Mouse (Mus musculus) MEL (cell line): ENCODE measurements at regions not wholly inside any gene's neighbourhood (a gene's known extent, or its start where the extent isn't known, plus 50 kb on each side); places are given as distances from the start of the nearest gene placed in this dataset.

Experiments
- DNase-seq: peaks from one replicate; pipeline ENCODE4 v3.0.0; 2011; ENCODE audit warnings: low read depth, low spot score
- H3K27ac ChIP-seq: 2 replicates; pipeline ENCODE4 v1.5.1; 2012; ENCODE audit warnings: low read depth, mild to moderate bottlenecking, control low read depth, low read length, moderate library complexity; ENCODE audit not compliant: control insufficient read depth
- H3K27me3 ChIP-seq, 2 experiments: fragments of 150-350 bp in 1 of 2; sonication (generic) in 1 of 2; 2 replicates each; pipeline ENCODE4 v1.6.1; 2012; ENCODE audit warnings: low read length in 2 of 2, mild to moderate bottlenecking in 2 of 2, improper control_type of control experiment in 1 of 2, moderate library complexity in 1 of 2; ENCODE audit not compliant: insufficient read depth in 2 of 2, control insufficient read depth in 1 of 2
- H3K36me3 ChIP-seq, 2 experiments: 2 replicates each; pipeline ENCODE4 v1.6.1; 2012 to 2014; ENCODE audit warnings: low read length in 2 of 2, improper control_type of control experiment in 1 of 2, inconsistent platforms in 1 of 2, mild to moderate bottlenecking in 1 of 2; ENCODE audit not compliant: insufficient read depth in 2 of 2, control insufficient read depth in 1 of 2
- H3K4me1 ChIP-seq, 2 experiments: fragments of 150-350 bp in 1 of 2; sonication (generic) in 1 of 2; 2 replicates each; pipeline ENCODE4 v1.6.1; 2012; ENCODE audit warnings: low read length in 2 of 2, improper control_type of control experiment in 1 of 2, mild to moderate bottlenecking in 1 of 2; ENCODE audit not compliant: insufficient read depth in 2 of 2, control insufficient read depth in 1 of 2
- H3K4me3 ChIP-seq, 2 experiments: fragments of 150-350 bp in 1 of 2; sonication (generic) in 1 of 2; 2 replicates each; pipeline ENCODE4 v1.5.1; 2012; ENCODE audit warnings: low read depth in 2 of 2, low read length in 2 of 2, mild to moderate bottlenecking in 2 of 2, moderate library complexity in 2 of 2, control low read depth in 1 of 2, improper control_type of control experiment in 1 of 2; ENCODE audit not compliant: control insufficient read depth in 1 of 2, insufficient read depth in 1 of 2
- H3K79me2 ChIP-seq: 2 replicates; pipeline ENCODE4 v1.6.1; 2012; ENCODE audit warnings: mild to moderate bottlenecking, low read length, moderate library complexity; ENCODE audit not compliant: control insufficient read depth, poor library complexity, insufficient read depth
- H3K9ac ChIP-seq: 2 replicates; pipeline ENCODE4 v1.6.1; 2012; ENCODE audit warnings: low read depth, mild to moderate bottlenecking, control low read depth, low read length, moderate library complexity; ENCODE audit not compliant: control insufficient read depth, poor library complexity, severe bottlenecking
- H3K9me3 ChIP-seq: fragments of 150-350 bp; sonication (generic); replicated peaks from 2 replicates; pipeline ENCODE4 v1.6.1; 2012; ENCODE audit warnings: mild to moderate bottlenecking, low read length, improper control_type of control experiment, moderate library complexity; ENCODE audit not compliant: insufficient read depth
- E2F4 ChIP-seq: IDR thresholded peaks from 2 replicates; pipeline ENCODE4 v1.6.1; 2011; ENCODE audit warnings: low read depth, low read length, improper control_type of control experiment, borderline replicate concordance
- ELF1 ChIP-seq: IDR thresholded peaks from 2 replicates; pipeline ENCODE4 v1.6.1; 2014; ENCODE audit warnings: low read depth, mild to moderate bottlenecking, inconsistent platforms, low read length, improper control_type of control experiment, moderate library complexity
- EP300 ChIP-seq, 2 experiments: IDR thresholded peaks; 2 replicates each; pipeline ENCODE4 v1.6.1; 2011; ENCODE audit warnings: improper control_type of control experiment in 2 of 2, low read length in 2 of 2, low read depth in 1 of 2, mild to moderate bottlenecking in 1 of 2
- GABPA ChIP-seq: IDR thresholded peaks from 2 replicates; pipeline ENCODE4 v1.6.1; 2012; ENCODE audit warnings: low read depth, mild to moderate bottlenecking, inconsistent platforms, low read length, improper control_type of control experiment, moderate library complexity
- MAZ ChIP-seq: IDR thresholded peaks from 2 replicates; pipeline ENCODE4 v1.6.1; 2012; ENCODE audit warnings: low read depth, mild to moderate bottlenecking, inconsistent platforms, low read length, improper control_type of control experiment
- MYB ChIP-seq: IDR thresholded peaks from 2 replicates; pipeline ENCODE4 v1.6.1; 2011; ENCODE audit warnings: mild to moderate bottlenecking, low read depth, low read length, improper control_type of control experiment
- MYC ChIP-seq: IDR thresholded peaks from 2 replicates; pipeline ENCODE4 v1.6.1; 2011; ENCODE audit warnings: low read depth, mild to moderate bottlenecking, low read length, improper control_type of control experiment, moderate library complexity
- RAD21 ChIP-seq: IDR thresholded peaks from 2 replicates; pipeline ENCODE4 v1.6.1; 2011; ENCODE audit warnings: mild to moderate bottlenecking, low read depth, low read length, improper control_type of control experiment
- RCOR1 ChIP-seq: IDR thresholded peaks from 2 replicates; pipeline ENCODE4 v1.6.1; 2012; ENCODE audit warnings: low read depth, mild to moderate bottlenecking, inconsistent platforms, low read length, improper control_type of control experiment
- SIN3A ChIP-seq: IDR thresholded peaks from 2 replicates; pipeline ENCODE4 v1.6.1; 2012; ENCODE audit warnings: low read length, improper control_type of control experiment, inconsistent platforms

DNA sequence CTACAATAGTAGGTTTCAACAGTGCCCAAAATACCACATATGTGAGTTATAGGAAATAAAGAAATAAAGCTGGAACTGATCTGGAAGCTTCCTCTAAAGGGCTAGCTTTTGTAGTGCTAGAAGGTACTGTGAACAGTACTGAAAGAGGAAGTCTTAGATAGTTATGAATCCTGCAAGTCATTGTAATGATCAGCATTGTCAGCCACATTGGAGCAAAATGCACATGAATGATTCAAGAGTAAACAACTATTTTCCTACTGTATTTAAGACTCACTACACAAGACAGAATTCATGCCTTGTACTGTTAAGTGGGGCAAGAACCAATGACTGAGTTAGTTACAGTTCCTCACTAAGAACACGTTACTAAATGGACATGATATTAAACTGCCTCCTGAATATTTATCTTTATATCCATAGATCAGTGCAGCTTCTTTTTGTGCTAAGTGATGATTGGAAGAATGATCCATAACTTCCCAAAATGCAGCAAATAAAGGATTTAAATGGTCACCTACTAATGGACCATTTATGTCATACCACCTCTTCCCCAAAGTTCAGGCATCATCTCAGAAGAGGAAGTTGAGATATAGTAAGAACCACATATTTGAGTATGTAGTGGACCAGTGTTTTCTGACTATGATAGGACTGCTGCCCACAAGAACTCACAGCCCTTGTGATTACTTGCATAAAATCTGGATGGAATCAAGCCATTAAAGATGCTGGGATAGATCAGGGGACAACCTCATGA is 449.8 kb downstream of the Wdr20rt start:
- DNase-seq: peak; percentile 79
- TF ChIP-seq GABPA (no peak), EP300 (IDR thresholded peaks at IDR 0.05; ENCODE audit: low read depth in 1 of 2, low read length in 2 of 2) (peak in 1 of 2 experiments; percentile 75; a peak in 2 of 4 replicates), RCOR1 (0 out of 2 replicates have a peak, but pooled peaks have one; percentile 11), MYB (no peak)
- Histone ChIP-seq H3K27ac (no peak overlapping the region), H3K9me3 (no peaks in the 10 kb centered on the region), H3K9ac (no peak overlapping the region), H3K36me3 (peaks cover 0 to 12% of the 10 kb centered on the region in 2 experiments; a peak in 2 of 4 replicates), H3K4me1 (peaks cover 0 to 4% of the 10 kb centered on the region in 2 experiments; a peak in 2 of 4 replicates), H3K4me3 (no peak overlapping the region), H3K79me2 (no peaks in the 10 kb centered on the region), H3K27me3 (no peaks in the 10 kb centered on the region)

DNA sequence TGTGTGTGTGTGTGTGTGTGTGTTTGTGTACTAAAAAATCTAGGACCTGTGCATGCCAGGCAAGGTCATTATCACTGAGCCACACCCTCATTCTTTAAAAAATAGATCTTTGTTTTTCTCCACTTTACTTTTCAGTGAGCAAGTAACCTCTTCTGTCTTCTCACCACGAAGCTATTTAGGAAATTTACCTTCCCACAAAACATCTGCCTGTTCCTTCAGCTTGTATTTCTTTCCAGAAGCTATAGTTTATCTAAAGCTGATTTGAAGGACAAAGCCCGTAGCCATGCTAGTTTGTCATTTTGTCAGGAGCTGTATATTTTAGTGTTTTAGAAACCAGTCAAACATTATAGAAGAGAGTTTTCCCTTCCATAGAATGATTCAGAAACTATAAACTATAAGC is 455.0 kb downstream of the Wdr20rt start:
- Histone ChIP-seq H3K4me3 (no peak overlapping the region), H3K36me3 (peaks cover 0 to 3% of the 10 kb centered on the region in 2 experiments; a peak in 2 of 4 replicates)
- TF ChIP-seq SIN3A: no peak
- TF ChIP-seq, all 39 proteins: peak for 0
- Histone ChIP-seq H3K9ac (no peak overlapping the region), H3K4me1 (no peaks in the 10 kb centered on the region), H3K9me3 (no peaks in the 10 kb centered on the region), H3K27me3 (no peaks in the 10 kb centered on the region), H3K79me2 (no peaks in the 10 kb centered on the region), H3K27ac (no peak overlapping the region)
- DNase-seq: no peak

DNA sequence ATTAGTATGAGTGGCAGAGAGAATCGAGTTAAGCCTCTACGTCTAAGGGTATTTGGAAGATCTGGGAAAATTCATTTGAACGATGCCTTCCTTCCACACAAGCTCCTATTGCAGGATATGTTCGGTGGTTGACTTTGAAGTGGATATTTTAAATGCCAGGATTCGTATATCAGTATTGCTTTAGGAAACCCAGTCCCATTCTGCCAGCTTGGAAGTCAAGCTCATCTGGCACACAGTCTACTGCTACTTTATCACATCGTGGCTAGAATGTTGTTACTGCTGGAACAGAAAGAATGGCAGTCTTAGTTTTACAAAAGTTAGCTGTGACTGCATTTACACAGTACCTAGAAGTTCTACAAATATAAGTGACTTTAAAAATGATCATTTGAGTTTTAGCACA is 456.5 kb downstream of the Wdr20rt start:
- no peak for DNase-seq
- Histone ChIP-seq H3K9me3 (no peaks in the 10 kb centered on the region), H3K4me3 (no peak overlapping the region), H3K79me2 (no peaks in the 10 kb centered on the region), H3K27me3 (no peaks in the 10 kb centered on the region), H3K4me1 (no peaks in the 10 kb centered on the region), H3K27ac (no peak overlapping the region), H3K9ac (no peak overlapping the region), H3K36me3 (no peaks in the 10 kb centered on the region)
- TF ChIP-seq MAZ (no peak), ELF1 (no peak), E2F4 (no peak), SIN3A (no peak), MYC (no peak), RAD21 (no peak)
